Mouse (Mus musculus) heart, adult 2 months (tissue): ENCODE results near the gene Car5b.

Experiments
- CTCF ChIP-seq: fragments of 200-600 bp; IDR thresholded peaks from 2 replicates; pipeline ENCODE4 v1.8.1; 2022; ENCODE audit warnings: antibody characterized with exemption, mild to moderate bottlenecking, moderate library complexity
- EP300 ChIP-seq: fragments of 200-500 bp; IDR thresholded peaks from 2 replicates; pipeline ENCODE4 v1.6.1; 2011; ENCODE audit warnings: low read depth, low read length, control low read depth; ENCODE audit not compliant: insufficient read depth
- POLR2A ChIP-seq: fragments of 200-500 bp; IDR thresholded peaks from 2 replicates; pipeline ENCODE4 v1.6.1; 2011; ENCODE audit warnings: mild to moderate bottlenecking, low read depth, low read length, control low read depth; ENCODE audit not compliant: insufficient read depth

DNA sequence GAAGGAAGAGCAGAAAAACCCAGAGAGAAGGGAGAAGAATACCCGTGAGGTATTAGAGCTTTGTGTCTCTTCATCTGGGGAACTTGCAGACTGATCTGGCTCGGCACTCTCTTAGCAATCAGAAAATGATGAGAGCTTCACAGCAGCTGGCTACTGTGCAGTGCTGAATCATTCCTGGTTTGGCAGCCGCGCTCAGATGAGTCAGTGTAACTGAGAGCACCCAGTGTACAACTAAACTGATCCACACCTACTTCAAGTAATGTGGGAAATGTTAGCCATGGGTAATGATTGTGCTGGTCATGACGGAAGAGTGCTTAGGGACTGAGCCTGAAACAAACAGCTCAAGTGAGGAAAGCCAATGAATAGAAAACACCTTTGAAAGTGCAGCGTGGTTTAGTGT lies 89.2 kb downstream of the Car5b start:
- TF ChIP-seq POLR2A (no peak), CTCF (no peak), EP300 (no peak)
